Mouse (Mus musculus): Measurements from ENCODE around the gene Rnf20.

DNA sequence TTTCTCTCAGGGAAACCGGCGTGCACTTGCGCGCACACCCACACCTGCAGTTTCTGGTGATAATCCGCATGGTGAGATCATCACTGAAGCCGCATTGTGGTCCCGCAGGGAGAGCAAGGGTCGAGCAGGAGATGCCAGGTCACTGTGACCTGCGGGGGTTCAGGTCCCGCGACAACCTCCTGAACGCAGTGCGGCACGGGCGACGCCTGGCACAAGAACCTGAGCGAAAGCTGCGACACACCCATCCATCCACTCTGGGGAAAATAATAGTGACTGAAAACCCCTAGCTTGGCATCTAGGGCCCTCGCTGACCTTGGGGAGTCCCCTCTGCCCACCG, 35.0 kb upstream of the Rnf20 start:
- TF ChIP-seq POLR2A (IDR thresholded peaks at IDR 0.05; ENCODE audit: borderline replicate concordance, control insufficient read depth, low read depth, low read length) (no peak), CTCF (IDR thresholded peaks at IDR 0.05; ENCODE audit: control insufficient read depth, insufficient read depth, low read length) (no peak)
